Mouse (Mus musculus): Measurements from ENCODE around the gene Ppdpf. TPM values are rescaled to one million over a fixed set of nuclear protein-coding genes. Genes with fewer than 3 reads are reported as not detected.

The Ppdpf gene
- total and polyA plus RNA-seq, 3 experiments = 60.0 to 113 (median 71.2) TPM

DNA sequence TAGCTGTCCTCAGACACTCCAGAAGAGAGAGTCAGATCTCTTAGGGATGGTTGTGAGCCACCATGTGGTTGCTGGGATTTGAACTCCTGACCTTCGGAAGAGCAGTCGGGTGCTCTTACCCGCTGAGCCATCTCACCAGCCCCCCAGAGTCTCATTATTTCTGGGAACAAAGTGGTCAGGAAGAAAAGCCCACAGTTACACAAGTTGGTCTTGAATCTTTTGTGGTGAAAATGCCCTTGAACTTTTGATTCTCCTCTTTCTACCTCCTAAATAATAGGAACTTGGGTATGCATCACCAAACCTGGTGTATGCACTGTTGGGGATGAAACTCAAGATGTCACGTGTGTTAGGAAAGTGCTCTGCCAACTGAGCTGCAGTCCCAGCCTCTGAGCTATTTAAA lies 4.9 kb downstream of the Ppdpf start:
- Histone ChIP-seq H3K9me3 (replicated peaks; ENCODE audit: low read length) (no peaks in the 10 kb centered on the region), H3K4me2 (ENCODE audit: insufficient read depth, low read depth, poor library complexity, severe bottlenecking) (peak overlapping the region; percentile 26; the same call in 1 of the 2 replicates), H3K9ac (ENCODE audit: insufficient read depth, low read depth) (no peak overlapping the region; the same call in 1 of the 2 replicates), H3K4me3 (replicated peaks in 1 of 3; ENCODE audit: low read depth in 2 of 3, low read length in 2 of 3, poor library complexity in 1 of 3) (no peak overlapping the region), H3K4me1 (ENCODE audit: control insufficient read depth in 1 of 2, insufficient read depth in 2 of 2) (peaks cover 14 to 51% of the 10 kb centered on the region in 2 experiments), H3K27me3 (replicated peaks) (no peaks in the 10 kb centered on the region), H3K36me3 (replicated peaks in 1 of 2; ENCODE audit: control insufficient read depth in 1 of 2, insufficient read depth in 1 of 2, low read length in 1 of 2) (peaks cover 0 to 6% of the 10 kb centered on the region in 2 experiments), H3K79me2 (replicated peaks; ENCODE audit: control insufficient read depth, extremely low read depth, insufficient read depth, poor library complexity, severe bottlenecking) (no peaks in the 10 kb centered on the region), H3K27ac (ENCODE audit: insufficient read depth, low read depth) (peak overlapping the region; percentile 98; the same call in 1 of the 2 replicates)
- DNase-seq (ENCODE audit: extremely low read depth) = peak; percentile 18
- TF ChIP-seq ZKSCAN1 (IDR thresholded peaks at IDR 0.05; ENCODE audit: borderline replicate concordance, low read depth, low read length) (no peak), BHLHE40 (IDR thresholded peaks at IDR 0.05; ENCODE audit: low read depth, low read length) (peak; percentile 64)
- in situ Hi-C loops (cut with MboI; ENCODE audit: low pct_ligation_motif_present, low pct_unique_long_range_greater_than_20kb, low sequenced_read_pairs) (loop anchor here (25.0 kb wide), 1 partner anchor 295 kb away; the partner anchor contains the start of genes Abhd16b and Tpd52l2), dilution Hi-C loops (cut with MboI; ENCODE audit: extremely low pct_ligation_motif_present, extremely low pct_unique_long_range_greater_than_20kb, low sequenced_read_pairs) (no loop called here)

GRCm38 (mm10) chr2:181193044-181193443 lies 6.0 kb downstream of the Ppdpf start:
- Histone ChIP-seq H3K4me2 (ENCODE audit: insufficient read depth, low read depth, poor library complexity, severe bottlenecking) (peak overlapping the region; percentile 84), H3K27ac (ENCODE audit: insufficient read depth, low read depth) (peak overlapping the region; percentile 98; the same call in 1 of the 2 replicates), H3K27me3 (replicated peaks) (no peaks in the 10 kb centered on the region), H3K79me2 (replicated peaks; ENCODE audit: control insufficient read depth, extremely low read depth, insufficient read depth, poor library complexity, severe bottlenecking) (no peaks in the 10 kb centered on the region), H3K4me3 (replicated peaks in 1 of 3; ENCODE audit: low read depth in 2 of 3, low read length in 2 of 3, poor library complexity in 1 of 3) (no peak overlapping the region), H3K36me3 (replicated peaks in 1 of 2; ENCODE audit: control insufficient read depth in 1 of 2, insufficient read depth in 1 of 2, low read length in 1 of 2) (peaks cover 0 to 6% of the 10 kb centered on the region in 2 experiments), H3K9me3 (replicated peaks; ENCODE audit: low read length) (no peaks in the 10 kb centered on the region), H3K9ac (ENCODE audit: insufficient read depth, low read depth) (peak overlapping the region; percentile 27; the same call in 1 of the 2 replicates), H3K4me1 (ENCODE audit: control insufficient read depth in 1 of 2, insufficient read depth in 2 of 2) (peaks cover 14 to 51% of the 10 kb centered on the region in 2 experiments)
- dilution Hi-C loops (cut with MboI; ENCODE audit: extremely low pct_ligation_motif_present, extremely low pct_unique_long_range_greater_than_20kb, low sequenced_read_pairs) = no loop called here
- in situ Hi-C loops (cut with MboI; ENCODE audit: low pct_ligation_motif_present, low pct_unique_long_range_greater_than_20kb, low sequenced_read_pairs) = loop anchor here (25.0 kb wide), 1 partner anchor 294 kb away; the partner anchor contains the start of genes Abhd16b and Tpd52l2
- DNase-seq (ENCODE audit: extremely low read depth) = peak; percentile 71
- TF ChIP-seq EP300 (IDR thresholded peaks at IDR 0.05; ENCODE audit: low read length) (peak; percentile 93), CTCF (conservative IDR thresholded peaks at IDR 0.05 in 1 of 2, IDR thresholded peaks at IDR 0.05 in 1 of 2; ENCODE audit: low read depth in 2 of 2, low read length in 2 of 2) (no peak), IRF4 (IDR thresholded peaks at IDR 0.05; ENCODE audit: low read depth, low read length) (peak; percentile 96), MEF2A (IDR thresholded peaks at IDR 0.05; ENCODE audit: borderline replicate concordance, low read depth, low read length) (peak; percentile 45; the same call in 1 of the 2 replicates), MAFK (IDR thresholded peaks at IDR 0.05; ENCODE audit: insufficient replicate concordance, low read length) (no peak), NELFE (IDR thresholded peaks at IDR 0.05; ENCODE audit: low read depth, low read length) (no peak), TBP (conservative IDR thresholded peaks at IDR 0.05; ENCODE audit: low read depth, low read length) (peak; percentile 72; the same call in 1 of the 2 replicates), ZNF384 (IDR thresholded peaks at IDR 0.05; ENCODE audit: low read depth, low read length) (peak; percentile 91), TCF12 (IDR thresholded peaks at IDR 0.05; ENCODE audit: low read depth, low read length) (0 out of 2 replicates have a peak, but pooled peaks have one; percentile 12), CHD1 (IDR thresholded peaks at IDR 0.05; ENCODE audit: low read depth, low read length) (0 out of 2 replicates have a peak, but pooled peaks have one; percentile 12)
